Mouse (Mus musculus) forebrain, postnatal 0 days (tissue): ENCODE data around the gene Pdzd4. TPM values are rescaled to one million over a fixed set of nuclear protein-coding genes. Genes with fewer than 3 reads are reported as not detected.

Source experiments
- ATAC-seq: fragments of 200-750 bp; cut with Nextera tagmentation; 2 replicates; pipeline ENCODE4 v1.8.0; 2017; ENCODE audit warnings: mild to moderate bottlenecking, moderate library complexity
- DNase-seq: peaks from one replicate; pipeline ENCODE4 v3.0.0-alpha.2; 2015
- H3K27ac ChIP-seq: fragments of 300-500 bp; sonication (generic); 2 replicates; pipeline ENCODE4 v1.5.1; 2014; ENCODE audit warnings: low read depth, mild to moderate bottlenecking, antibody characterized with exemption, low read length, moderate library complexity, mixed read lengths
- H3K27me3 ChIP-seq: fragments of 300-500 bp; sonication (generic); 2 replicates; pipeline ENCODE4 v1.6.1; 2014; ENCODE audit warnings: mild to moderate bottlenecking, low read length, mixed read lengths; ENCODE audit not compliant: insufficient read depth
- H3K36me3 ChIP-seq: fragments of 300-500 bp; sonication (generic); 2 replicates; pipeline ENCODE4 v1.6.1; 2014; ENCODE audit warnings: mild to moderate bottlenecking, moderate library complexity; ENCODE audit not compliant: insufficient read depth
- H3K4me1 ChIP-seq: fragments of 300-500 bp; sonication (generic); 2 replicates; pipeline ENCODE4 v1.6.1; 2014; ENCODE audit warnings: antibody characterized with exemption; ENCODE audit not compliant: insufficient read depth
- H3K4me2 ChIP-seq: fragments of 300-500 bp; sonication (generic); 2 replicates; pipeline ENCODE4 v1.6.1; 2014; ENCODE audit warnings: low read depth, mild to moderate bottlenecking, moderate library complexity
- H3K4me3 ChIP-seq: fragments of 300-500 bp; sonication (generic); 2 replicates; pipeline ENCODE4 v1.5.1; 2014; ENCODE audit warnings: low read depth, low read length, mixed read lengths
- H3K9ac ChIP-seq: fragments of 300-500 bp; sonication (generic); 2 replicates; pipeline ENCODE4 v1.6.1; 2014; ENCODE audit warnings: mild to moderate bottlenecking
- H3K9me3 ChIP-seq: fragments of 300-500 bp; sonication (generic); 2 replicates; pipeline ENCODE4 v1.6.1; 2016; ENCODE audit warnings: low read length
- CTCF ChIP-seq: sonication (generic); IDR thresholded peaks from 2 replicates; pipeline ENCODE4 v1.5.1; 2016; ENCODE audit warnings: antibody characterized with exemption, control low read depth, low read depth
- WGBS: fragments of 180-500 bp; shearing (Covaris S2); extraction: QIAGEN DNeasy Blood & Tissue Kit; methylation state at CpG from one replicate; pipeline ENCODE4 v1.1.7; 2014; 5-methylcytosine and 5-hydroxymethylcytosine counted together
- polyA plus RNA-seq: library from polyadenylated mRNA; unstranded; fragments of >200 nt; fragmentation: Nextera tagmentation; extraction: Ambion mirVana; gene quantifications from 2 replicates; pipeline ENCODE4 v1.2.1, GENCODE M21; 2015
- total RNA-seq: library from RNA; depleted of rRNA; stranded (reverse); fragments of >200 nt; gene quantifications from 2 replicates; pipeline ENCODE4 v1.2.3, GENCODE M21; 2014

Gene Pdzd4
- total and polyA plus RNA-seq, 2 experiments from 2014 or later = 4.0 to 239 TPM

- Histone ChIP-seq H3K4me2 (no peak overlapping the region), H3K4me3 (no peak overlapping the region), H3K4me1 (no peaks in the 10 kb centered on the region), H3K9ac (no peak overlapping the region), H3K36me3 (no peaks in the 10 kb centered on the region), H3K27ac (no peak overlapping the region), H3K27me3 (no peaks in the 10 kb centered on the region), H3K9me3 (no peaks in the 10 kb centered on the region)
- 52% methylated on average over 1 of the region's 1 CpGs for WGBS
- TF ChIP-seq CTCF = no peak
- DNase-seq (no peak), ATAC-seq (peak; percentile 62; the same call in 1 of the 2 replicates)
These were observed 19.0 kb downstream of the Pdzd4 start for GRCm38 (mm10) chrX:73805814-73806213.

- Histone ChIP-seq H3K27ac (no peak overlapping the region), H3K4me1 (no peaks in the 10 kb centered on the region), H3K4me2 (no peak overlapping the region), H3K9me3 (no peaks in the 10 kb centered on the region), H3K27me3 (no peaks in the 10 kb centered on the region), H3K9ac (no peak overlapping the region), H3K36me3 (peaks cover 16% of the 10 kb centered on the region; the same call in 1 of the 2 replicates), H3K4me3 (no peak overlapping the region)
- peak; percentile 71 for TF ChIP-seq CTCF
- peak; percentile 78 for ATAC-seq
- DNase-seq = peak; percentile 35
- WGBS = 45% methylated on average over 9 of the region's 9 CpGs
These were observed 26.3 kb downstream of the Pdzd4 start for GRCm38 (mm10) chrX:73798502-73798901.

GRCm38 (mm10) chrX:73797511-73797910 is 27.3 kb downstream of the Pdzd4 start:
- DNase-seq = no peak
- Histone ChIP-seq H3K27me3 (no peaks in the 10 kb centered on the region), H3K9ac (no peak overlapping the region), H3K4me3 (no peak overlapping the region), H3K27ac (no peak overlapping the region), H3K4me1 (no peaks in the 10 kb centered on the region), H3K36me3 (peaks cover 16% of the 10 kb centered on the region; the same call in 1 of the 2 replicates), H3K9me3 (no peaks in the 10 kb centered on the region), H3K4me2 (no peak overlapping the region)
- ATAC-seq = no peak
- 89% methylated on average over 2 of the region's 2 CpGs for WGBS
- no peak for TF ChIP-seq CTCF

GRCm38 (mm10) chrX:73793505-73793904 is 31.3 kb downstream of the Pdzd4 start:
- no peak for TF ChIP-seq CTCF
- DNase-seq (no peak), ATAC-seq (peak; percentile 59; the same call in 1 of the 2 replicates)
- WGBS = 33% methylated on average over 1 of the region's 1 CpGs
- no peak overlapping the region for H3K4me2 ChIP-seq
- H3K4me3 ChIP-seq = no peak overlapping the region
- no peak overlapping the region for H3K9ac ChIP-seq
- H3K27ac ChIP-seq = no peak overlapping the region
- no peaks in the 10 kb centered on the region for H3K27me3 ChIP-seq
- H3K36me3 ChIP-seq = peaks cover 20% of the 10 kb centered on the region; the same call in 1 of the 2 replicates
- H3K9me3 ChIP-seq = no peaks in the 10 kb centered on the region
- no peaks in the 10 kb centered on the region for H3K4me1 ChIP-seq

GRCm38 (mm10) chrX:73793039-73793438 is 31.7 kb downstream of the Pdzd4 start:
- peaks cover 20% of the 10 kb centered on the region; the same call in 1 of the 2 replicates for H3K36me3 ChIP-seq
- H3K4me2 ChIP-seq = no peak overlapping the region
- ATAC-seq = no peak
- no peak for TF ChIP-seq CTCF
- H3K4me3 ChIP-seq = no peak overlapping the region
- H3K9me3 ChIP-seq = no peaks in the 10 kb centered on the region
- H3K9ac ChIP-seq = no peak overlapping the region
- no peaks in the 10 kb centered on the region for H3K27me3 ChIP-seq
- DNase-seq = no peak
- no peaks in the 10 kb centered on the region for H3K4me1 ChIP-seq
- no peak overlapping the region for H3K27ac ChIP-seq

- DNase-seq = no peak
- H3K4me2 ChIP-seq = peak overlapping the region; percentile 54; the same call in 1 of the 2 replicates
- no peak for TF ChIP-seq CTCF
These were observed 36.3 kb downstream of the Pdzd4 start for GRCm38 (mm10) chrX:73788501-73788900.

GRCm38 (mm10) chrX:73787225-73787558 is 37.6 kb downstream of the Pdzd4 start:
- Histone ChIP-seq H3K4me1 (peaks cover 14% of the 10 kb centered on the region; the same call in 1 of the 2 replicates), H3K27ac (peak overlapping the region; percentile 91), H3K4me2 (peak overlapping the region; percentile 54), H3K4me3 (peak overlapping the region; percentile 53), H3K9me3 (no peaks in the 10 kb centered on the region), H3K27me3 (no peaks in the 10 kb centered on the region), H3K9ac (peak overlapping the region; percentile 76), H3K36me3 (0 out of 2 replicates have a peak, but pooled peaks cover 4% of the 10 kb centered on the region)
- no peak for TF ChIP-seq CTCF
- peak; percentile 16 for ATAC-seq
- no peak for DNase-seq
- 29% methylated on average over 22 of the region's 22 CpGs for WGBS

More at GRCm38 (mm10) chrX:73788501-73788900, 36.3 kb downstream of the Pdzd4 start:
- Histone ChIP-seq H3K4me3 (no peak overlapping the region), H3K36me3 (0 out of 2 replicates have a peak, but pooled peaks cover 4% of the 10 kb centered on the region), H3K4me1 (peaks cover 14% of the 10 kb centered on the region; the same call in 1 of the 2 replicates), H3K27ac (no peak overlapping the region), H3K9ac (no peak overlapping the region), H3K9me3 (no peaks in the 10 kb centered on the region), H3K27me3 (no peaks in the 10 kb centered on the region)
- ATAC-seq = no peak
- 77% methylated on average over 1 of the region's 1 CpGs for WGBS
